Mouse (Mus musculus) adrenal gland, postnatal 14 days (tissue): Measurements from ENCODE around the gene Cenpn. TPM values are rescaled to one million over a fixed set of nuclear protein-coding genes. Genes with fewer than 3 reads are reported as not detected.

Experiments used
- DNase-seq: peaks from one replicate; pipeline ENCODE4 v3.0.0; 2021; ENCODE audit warnings: mixed read lengths
- total RNA-seq: library from RNA; stranded (reverse); gene quantifications from 2 replicates; pipeline ENCODE4 v1.2.3, GENCODE M21; 2021

The Cenpn gene
- total RNA-seq, 1 experiment from 2014 or later: 6.5 TPM

DNA sequence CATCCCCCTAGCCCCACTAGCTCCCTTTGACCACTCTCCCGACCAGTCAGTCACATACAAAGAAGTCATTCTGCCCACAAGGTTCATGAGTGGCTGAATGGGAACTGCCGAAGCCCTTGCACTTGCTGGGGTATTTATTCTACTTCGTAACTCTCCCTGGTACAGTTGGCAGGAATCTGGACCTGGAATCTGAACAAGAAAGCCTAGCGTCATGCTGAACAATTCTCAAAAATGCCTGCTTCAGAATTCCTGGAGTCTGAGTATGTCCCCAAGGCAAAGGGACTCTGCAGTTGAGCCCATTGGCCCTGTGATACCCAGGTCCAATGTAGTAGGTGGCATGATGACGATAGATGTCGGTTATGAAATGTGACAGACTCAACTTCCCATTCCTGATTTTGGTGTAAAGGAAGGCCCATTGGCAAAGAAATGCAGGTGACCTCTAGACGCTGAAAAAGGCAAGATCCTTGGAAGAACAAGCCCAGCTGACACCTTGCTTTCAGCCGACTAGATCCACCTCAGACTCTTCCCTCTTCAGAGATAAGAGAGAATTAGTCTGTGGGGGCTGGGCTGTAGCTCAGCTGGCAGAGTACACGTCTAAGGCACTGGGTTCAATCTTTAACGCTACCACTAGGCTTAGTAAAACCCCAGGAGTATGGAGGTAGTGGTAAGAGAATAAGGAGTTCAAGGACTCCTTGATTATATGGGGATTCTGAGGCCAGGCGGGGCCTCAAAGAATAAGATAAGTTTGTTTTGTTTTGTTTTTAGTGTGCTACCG, 20.9 kb downstream of the Cenpn start:
- DNase-seq: no peak

DNA sequence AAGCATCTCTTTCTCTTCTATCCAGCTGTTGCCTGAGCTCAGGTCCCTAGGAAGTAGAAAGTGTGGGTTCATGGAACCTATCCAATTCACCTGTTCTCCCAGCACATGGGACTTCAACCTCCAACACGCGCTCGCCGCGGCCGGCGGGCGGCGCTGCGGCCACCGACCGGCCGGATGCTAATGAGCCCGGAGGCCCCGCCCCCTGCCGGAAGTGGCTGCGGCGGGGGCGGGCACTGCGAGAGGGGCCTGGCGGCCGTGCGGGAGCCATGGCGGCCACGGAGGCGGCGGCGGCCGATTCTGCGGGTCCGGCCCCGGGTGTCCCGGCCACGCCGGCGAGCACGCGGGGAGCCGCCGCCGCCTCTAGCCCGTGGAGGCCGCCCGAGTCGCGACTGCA, 21.6 kb downstream of the Cenpn start, which contains the start of gene Atmin:
Gene Atmin (plus strand): TSS at position 233 of the 394 bp plus-strand sequence.
- peak; percentile 94 for DNase-seq

GRCm38 (mm10) chr8:116943555-116944384, 22.2 kb downstream of the Cenpn start:
- peak; percentile 52 for DNase-seq

DNA sequence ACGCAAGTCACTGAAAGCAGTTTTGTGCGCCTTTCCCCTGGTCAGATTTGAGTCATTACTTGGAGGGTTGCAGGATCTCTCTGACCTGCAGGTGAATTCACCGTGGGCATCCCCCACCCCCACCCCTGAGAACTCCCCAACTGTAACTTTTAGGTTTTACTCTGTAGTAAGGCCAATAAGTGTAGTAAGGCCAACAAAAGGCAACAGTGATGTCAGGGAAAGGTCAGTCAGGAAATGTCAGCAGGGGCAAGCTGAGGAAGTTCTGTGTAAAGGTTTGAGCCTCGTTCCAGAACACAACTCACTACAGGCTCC, 22.8 kb downstream of the Cenpn start:
- no peak for DNase-seq

DNA sequence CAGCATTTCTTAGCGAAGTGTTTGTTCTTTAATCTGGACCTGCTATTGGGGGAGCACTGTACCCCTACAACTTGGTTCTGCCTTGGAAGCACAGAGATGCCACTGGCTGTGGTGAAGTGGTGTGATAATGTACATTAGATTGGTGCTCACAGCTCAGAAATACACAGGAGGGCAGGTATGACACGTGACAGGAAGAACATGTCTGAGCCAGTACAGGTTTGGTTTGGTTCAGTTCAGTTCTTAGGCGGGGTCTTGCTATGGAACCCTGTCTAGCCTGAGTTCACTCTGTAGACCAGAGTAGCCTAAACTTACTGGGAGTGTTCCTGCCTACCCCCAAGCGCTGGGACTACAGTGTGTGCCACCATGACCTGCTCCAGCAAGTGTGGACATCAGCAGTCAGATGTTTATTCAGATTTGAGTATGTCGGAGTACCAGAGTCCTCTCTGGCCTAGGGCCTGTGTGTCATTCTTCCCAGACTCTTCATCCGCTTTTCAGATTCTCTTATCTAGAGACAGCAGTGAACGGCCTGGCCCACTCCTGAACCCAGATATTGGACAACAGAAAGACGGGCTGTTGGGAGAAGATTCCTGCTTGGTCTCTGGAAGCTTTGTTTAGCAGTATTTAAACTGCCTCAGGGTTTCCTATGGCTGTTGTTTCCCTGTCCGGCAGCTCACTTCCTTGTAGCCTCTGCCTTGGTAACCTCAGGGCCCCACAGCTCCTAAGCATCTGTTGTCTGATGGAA, 23.8 kb downstream of the Cenpn start:
- DNase-seq: no peak

GRCm38 (mm10) chr8:116946268-116946838, 24.8 kb downstream of the Cenpn start:
- DNase-seq: no peak

DNA sequence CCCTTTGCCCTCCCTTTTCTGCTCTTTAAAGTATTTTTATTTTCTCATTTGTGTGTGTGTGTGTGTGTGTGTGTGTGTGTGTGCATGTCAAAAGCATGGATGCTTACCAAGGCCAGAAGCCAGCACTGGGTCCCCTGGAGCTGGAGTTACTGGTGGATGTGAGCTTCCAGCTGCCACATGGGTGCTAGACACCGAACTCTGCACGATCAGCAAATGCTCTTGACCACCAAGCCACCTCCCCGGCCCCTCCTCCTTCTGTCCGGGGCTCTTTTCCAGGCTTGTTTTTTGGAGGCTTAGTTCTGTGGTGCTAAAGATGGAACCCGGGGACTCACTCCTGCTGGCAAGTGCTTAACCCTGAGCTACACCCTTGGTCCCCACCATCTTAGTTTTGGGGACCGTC, 25.3 kb downstream of the Cenpn start:
- DNase-seq: no peak

GRCm38 (mm10) chr8:116947589-116947988, 26.1 kb downstream of the Cenpn start:
- no peak for DNase-seq

- peak; percentile 24 for DNase-seq
Measured at GRCm38 (mm10) chr8:116951369-116951768, 29.8 kb downstream of the Cenpn start.

DNA sequence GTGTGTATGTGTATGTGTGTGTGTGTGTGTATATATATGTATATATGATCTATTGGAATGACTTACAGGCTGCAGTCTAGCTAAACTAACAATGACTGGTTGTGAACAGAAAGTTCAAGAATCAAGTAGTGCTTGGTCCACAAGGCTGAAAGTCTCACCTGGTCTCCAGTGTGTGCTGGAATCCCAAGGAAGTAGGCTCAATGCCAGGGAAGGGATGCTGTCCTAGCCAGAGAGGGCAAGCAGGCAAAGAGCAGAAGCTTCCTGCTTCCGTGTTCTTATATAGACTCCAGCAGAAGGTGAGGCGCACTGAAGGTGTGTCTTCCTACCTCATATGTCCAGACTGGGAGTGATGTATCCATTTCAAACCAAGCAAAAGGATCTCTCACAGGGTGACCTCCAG, 30.2 kb downstream of the Cenpn start:
- DNase-seq: no peak

GRCm38 (mm10) chr8:116952428-116952827, 30.9 kb downstream of the Cenpn start:
- DNase-seq: no peak

- no peak for DNase-seq
Measured at GRCm38 (mm10) chr8:116954415-116954814, 32.9 kb downstream of the Cenpn start.

- DNase-seq: no peak
Measured at GRCm38 (mm10) chr8:116969531-116969930, 48.0 kb downstream of the Cenpn start.

- DNase-seq: no peak
Measured at GRCm38 (mm10) chr8:116975066-116975465, 53.5 kb downstream of the Cenpn start.

GRCm38 (mm10) chr8:116975606-116976005, 54.1 kb downstream of the Cenpn start:
- DNase-seq: no peak

DNA sequence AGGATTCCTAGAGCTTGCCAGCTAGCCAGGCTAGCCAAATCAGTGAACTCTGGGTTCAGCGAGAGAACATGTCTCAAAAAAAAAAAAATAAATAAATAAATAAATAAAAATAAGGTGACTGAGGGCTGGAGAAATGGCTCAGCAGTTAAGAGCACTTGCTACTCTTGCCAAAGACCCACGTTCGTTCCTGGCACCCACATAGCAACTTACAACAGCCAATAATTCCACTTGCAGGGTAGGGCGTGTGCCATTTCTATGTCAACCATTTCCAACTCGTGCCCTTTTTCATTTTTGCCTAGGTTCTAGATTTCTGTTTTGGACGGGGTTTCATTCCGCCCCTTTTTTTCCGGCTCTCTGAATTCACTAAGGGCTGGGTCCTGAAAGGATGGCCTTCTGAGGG, 56.5 kb downstream of the Cenpn start:
- DNase-seq: no peak

DNA sequence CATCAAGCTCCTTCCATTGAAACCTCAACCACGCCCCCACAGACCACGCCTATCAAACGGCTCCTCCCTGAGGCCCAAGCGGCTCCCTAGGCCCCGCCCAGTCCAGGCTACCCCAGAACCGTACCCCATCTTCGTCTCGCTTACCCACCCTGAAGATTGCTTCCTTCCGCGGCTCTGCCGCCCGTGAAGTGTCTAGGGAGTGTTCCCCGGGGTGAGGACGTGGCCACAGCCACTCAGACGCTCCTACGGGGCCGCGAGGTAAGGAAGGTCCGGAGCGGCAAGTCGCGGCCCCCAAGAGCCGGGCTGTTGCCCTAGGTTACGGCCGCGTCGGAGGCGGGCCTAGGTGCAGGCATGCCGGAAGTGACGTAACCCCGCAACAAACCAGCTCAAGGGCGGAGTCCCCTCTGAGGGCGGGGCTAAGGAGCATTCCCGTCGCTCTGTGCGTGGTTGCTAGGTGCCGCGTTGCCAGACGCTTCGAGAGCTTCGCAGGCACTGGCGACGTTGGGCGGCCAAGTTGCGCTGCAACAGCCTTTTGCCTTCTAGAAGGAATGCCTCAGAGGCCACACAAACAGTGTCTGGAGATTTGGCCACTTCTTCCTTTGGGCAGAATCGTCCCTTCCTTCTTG, 57.2 kb downstream of the Cenpn start, which contains the start of gene 1700030J22Rik:
Gene 1700030J22Rik (minus strand): TSS at position 329 of the 626 bp plus-strand sequence.
- DNase-seq: peak; percentile 99

DNA sequence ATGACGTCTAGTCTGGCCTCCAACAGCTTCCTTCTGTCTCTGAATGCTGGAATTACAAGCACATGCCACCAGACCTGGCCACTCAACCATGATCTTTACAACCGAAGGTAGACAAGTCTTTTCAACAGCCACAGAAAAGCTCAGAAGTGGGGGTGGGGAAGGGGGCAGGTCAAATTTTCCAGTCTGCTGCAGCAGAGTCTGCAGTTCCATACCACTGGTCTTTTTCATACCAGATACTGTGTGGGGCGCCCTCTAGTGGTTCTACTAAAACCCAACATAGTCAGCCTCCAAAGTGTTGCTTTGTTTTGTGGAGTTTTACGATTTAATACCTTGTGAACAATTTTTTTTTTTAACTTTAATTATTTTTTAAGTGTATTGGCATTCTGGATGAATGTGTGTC, 58.6 kb downstream of the Cenpn start:
- peak; percentile 82 for DNase-seq

DNA sequence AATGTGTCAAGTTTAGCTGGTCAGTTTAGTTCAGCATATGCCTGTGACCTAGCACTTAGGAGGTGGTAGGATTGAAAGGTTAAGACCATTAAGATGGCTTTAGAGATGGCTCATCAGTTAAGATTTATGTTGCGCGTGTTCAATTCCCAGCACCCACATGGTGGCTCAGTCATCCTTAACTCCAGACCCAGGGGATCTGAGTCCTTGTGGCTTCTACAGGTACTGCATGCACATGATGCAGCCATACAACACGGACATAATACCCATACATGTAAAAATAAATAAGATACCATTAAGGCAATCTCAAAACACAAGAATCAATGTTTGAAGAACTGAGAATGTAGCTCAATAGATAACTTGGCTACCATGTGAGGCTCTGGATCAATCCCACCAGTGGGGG, 68.3 kb downstream of the Cenpn start:
- no peak for DNase-seq
